Mouse (Mus musculus) urinary bladder, postnatal 0 days (tissue): ENCODE data around the gene Foxp3. TPM values are rescaled to one million over a fixed set of nuclear protein-coding genes. Genes with fewer than 3 reads are reported as not detected.

Source experiments
- polyA plus RNA-seq: library from polyadenylated mRNA; unstranded; fragments of >200 nt; fragmentation: Nextera tagmentation; extraction: Ambion mirVana; gene quantifications from 2 replicates; pipeline ENCODE4 v1.2.1, GENCODE M21; 2015

The Foxp3 gene
- polyA plus RNA-seq = not detected in 2 replicates

DNA sequence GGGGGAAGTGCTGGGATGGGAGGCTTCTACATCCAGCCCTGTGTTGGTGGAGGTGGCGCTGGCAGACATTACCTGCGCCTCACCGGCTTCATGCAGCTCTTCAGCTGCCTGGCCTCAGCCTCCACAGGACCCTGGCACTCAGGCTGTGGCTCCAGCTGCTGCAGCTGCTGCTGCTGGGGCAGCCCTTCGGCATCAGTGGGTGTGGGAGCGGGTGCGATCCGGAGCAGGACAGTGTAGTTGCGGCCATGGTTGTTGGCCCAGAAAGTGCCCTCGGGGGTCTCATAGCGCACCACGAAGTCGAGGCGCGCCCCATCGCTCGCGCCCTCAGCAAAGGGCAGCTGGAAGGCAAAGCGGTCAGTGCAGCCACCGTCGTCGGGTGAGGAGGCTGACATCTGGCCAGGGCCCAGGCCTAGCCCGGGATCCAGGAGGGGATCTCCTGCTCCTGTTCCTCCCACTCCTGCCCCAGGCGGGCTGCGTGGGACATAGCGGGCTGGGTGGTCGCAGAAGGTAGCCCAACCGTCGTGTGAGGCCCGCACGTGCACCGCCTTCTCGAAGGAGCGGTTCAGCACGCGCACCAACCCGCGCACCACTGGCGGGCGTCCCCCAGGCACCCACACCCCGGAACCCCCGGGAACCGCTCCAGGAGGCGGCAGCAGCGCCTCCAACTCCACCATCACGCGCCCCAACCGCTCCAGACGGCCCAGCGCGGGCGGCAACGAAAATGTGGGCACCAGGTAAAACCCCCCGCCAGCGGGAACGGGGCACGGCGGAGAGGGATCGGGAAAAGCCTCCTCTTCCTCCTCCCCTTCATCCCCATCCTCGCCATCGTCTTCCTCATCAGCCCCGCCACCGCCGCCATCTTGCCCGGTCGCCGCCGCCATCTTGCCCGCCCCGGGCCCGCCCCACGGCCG lies at the start of gene Foxp3:
Gene Foxp3, plus strand, starts transcription at position 469 of the 911 bp plus-strand sequence.

GRCm38 (mm10) chrX:7574087-7574884 lies 842 bp downstream of the Foxp3 start, which contains the start of gene Ppp1r3f:
TSS of gene Ppp1r3f (minus strand) at chrX:7574283.

DNA sequence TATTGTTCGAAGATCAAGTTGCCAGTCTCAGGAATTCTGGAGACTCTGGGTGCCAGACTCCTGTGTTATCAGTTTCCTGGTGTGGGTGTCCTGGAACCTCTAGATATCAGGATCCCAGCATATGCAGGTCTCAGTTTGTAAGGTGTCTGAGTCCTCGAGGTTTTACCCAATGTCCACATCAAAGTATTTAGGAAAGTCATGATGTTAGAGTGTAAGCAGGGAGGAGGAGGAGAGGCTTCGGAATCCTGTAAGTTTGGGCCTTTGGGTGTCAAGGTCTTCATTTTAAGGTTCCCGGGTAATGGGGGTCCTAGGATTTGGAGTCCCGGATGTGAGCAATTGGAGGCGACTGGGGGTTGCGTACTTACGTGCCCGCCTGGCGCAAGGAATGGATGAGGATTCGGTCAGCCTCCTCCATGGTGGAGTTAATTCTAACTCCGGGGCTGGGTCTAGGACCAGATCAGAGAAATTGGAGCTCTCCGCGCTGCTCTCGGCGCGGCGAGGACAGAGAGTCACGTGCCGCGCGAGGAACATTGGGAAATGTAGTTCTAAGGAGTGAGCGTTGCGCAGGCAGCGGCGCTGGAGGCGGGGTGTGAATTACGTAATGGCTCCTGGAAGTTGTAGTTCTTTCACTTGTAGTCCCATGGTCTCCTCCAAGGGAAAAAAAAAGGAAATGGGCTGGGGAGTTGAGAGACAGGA lies 31.6 kb downstream of the Foxp3 start, which contains the start of gene Ccdc22:
Gene Ccdc22, minus strand, starts transcription at position 639 of the 696 bp plus-strand sequence.

DNA sequence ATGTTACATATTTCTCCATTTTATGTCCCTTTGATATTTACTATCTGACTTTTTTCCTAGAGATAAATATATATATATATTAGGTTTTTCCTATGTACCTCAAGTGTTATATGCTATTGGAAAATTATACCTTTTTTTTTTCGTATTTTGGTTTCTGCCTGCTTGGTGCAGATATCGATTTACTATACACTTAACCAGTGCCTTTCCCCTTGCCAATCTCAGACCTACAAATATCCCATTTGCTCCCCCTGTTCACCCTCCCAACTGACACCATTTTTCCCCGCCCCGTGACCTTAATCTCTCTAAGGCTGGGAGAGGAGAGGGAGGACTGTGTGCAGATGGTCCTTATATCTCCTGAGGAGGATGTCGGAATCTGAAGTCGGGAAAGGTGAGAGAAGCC lies 33.3 kb downstream of the Foxp3 start, which contains the start of gene Cacna1f:
Gene Cacna1f, plus strand, starts transcription at position 301 of the 400 bp plus-strand sequence.

DNA sequence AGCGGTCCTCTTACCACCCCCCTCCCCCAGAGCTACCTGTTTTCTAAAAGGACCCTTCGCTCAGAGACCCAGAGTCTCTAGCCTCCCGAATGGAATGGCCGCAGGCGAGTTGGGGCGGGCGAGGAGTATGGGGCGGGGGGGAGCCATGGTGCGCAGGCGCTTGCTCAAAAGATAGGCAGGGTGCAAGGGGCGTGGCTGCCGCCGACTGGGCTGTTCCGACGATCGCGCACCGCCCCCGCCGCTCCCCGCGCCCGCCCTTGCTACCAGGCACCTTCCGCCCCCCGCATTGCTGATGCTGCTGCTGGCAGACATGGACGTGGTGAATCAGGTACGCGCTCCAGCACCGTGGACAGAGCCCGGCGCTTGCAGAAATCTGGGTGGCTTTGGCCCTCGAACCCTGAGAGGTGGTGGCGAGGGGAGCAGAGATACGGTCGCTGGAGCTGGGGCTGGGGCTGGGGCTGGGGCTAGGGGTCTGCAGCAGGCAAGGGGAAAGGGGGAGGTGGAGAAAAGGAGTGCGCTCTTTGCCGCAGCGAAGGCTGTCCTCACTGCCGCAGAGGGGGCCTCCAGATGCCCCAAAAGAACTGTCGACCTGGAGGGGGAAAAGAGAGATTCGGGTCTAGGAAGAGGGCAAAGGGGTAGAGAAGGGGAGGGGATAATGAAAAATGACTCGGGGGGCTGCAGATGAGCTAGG lies 65.1 kb downstream of the Foxp3 start, which contains the start of gene Syp:
Gene Syp, plus strand, starts transcription at position 71 of the 691 bp plus-strand sequence.

Other genes with a start within 250 kb of the Foxp3 start
- 0.47 and 0.52 TPM in 2 replicates for gene Usp27x, start 197.8 kb upstream of the Foxp3 start, polyA plus RNA-seq
- 0.86 and 1.1 TPM in 2 replicates for gene Ppp1r3f, start 639 bp downstream of the Foxp3 start, polyA plus RNA-seq
- 13.6 and 15.5 TPM in 2 replicates for gene Ccdc22, start 31.9 kb downstream of the Foxp3 start, polyA plus RNA-seq
- 0.04 TPM in 1 of 2 replicates, not detected in the other for gene Cacna1f, start 33.4 kb downstream of the Foxp3 start, polyA plus RNA-seq
- 0.69 and 0.79 TPM in 2 replicates for gene Syp, start 64.8 kb downstream of the Foxp3 start, polyA plus RNA-seq
- 6.8 and 7.8 TPM in 2 replicates for gene Prickle3, start 83.6 kb downstream of the Foxp3 start, polyA plus RNA-seq
- gene Plp2, start 97.7 kb downstream of the Foxp3 start, polyA plus RNA-seq = 303 and 319 TPM in 2 replicates
- 0.47 and 0.53 TPM in 2 replicates for gene Magix, start 107.6 kb downstream of the Foxp3 start, polyA plus RNA-seq
- gene Gpkow, start 123.5 kb downstream of the Foxp3 start, polyA plus RNA-seq = 19.2 and 20.6 TPM in 2 replicates
- gene Wdr45, start 140.7 kb downstream of the Foxp3 start, polyA plus RNA-seq = 23.7 and 30.3 TPM in 2 replicates
- gene Gm45208, start 148.6 kb downstream of the Foxp3 start, polyA plus RNA-seq = 0.61 TPM in 1 of 2 replicates, not detected in the other
- gene Praf2, start 154.8 kb downstream of the Foxp3 start, polyA plus RNA-seq = 38.2 and 41.3 TPM in 2 replicates
- 9.0 and 10.0 TPM in 2 replicates for gene Ccdc120, start 177.3 kb downstream of the Foxp3 start, polyA plus RNA-seq
- gene Tfe3, start 188.9 kb downstream of the Foxp3 start, polyA plus RNA-seq = 21.3 and 23.4 TPM in 2 replicates
- 19.2 and 23.6 TPM in 2 replicates for gene Gripap1, start 216.1 kb downstream of the Foxp3 start, polyA plus RNA-seq
- gene Kcnd1, start 248.6 kb downstream of the Foxp3 start, polyA plus RNA-seq = 0.98 and 1.4 TPM in 2 replicates